Mouse (Mus musculus) layer of hippocampus, postnatal 36 days (tissue): ENCODE measurements around the gene P3h1. TPM values are rescaled to one million over a fixed set of nuclear protein-coding genes. Genes with fewer than 3 reads are reported as not detected.

Experiments used
- DNase-seq, 2 experiments: peaks; one replicate each; pipeline ENCODE4 v3.0.0; 2022
- total RNA-seq, 2 experiments: library from RNA; stranded (reverse); gene quantifications; 2 replicates each; pipeline ENCODE4 v1.2.3; 2021

P3h1 gene
- total RNA-seq, 2 experiments from 2014 or later, result 9.2 to 11.9 TPM

- no peak for DNase-seq
Measured at GRCm38 (mm10) chr4:119239181-119239682, 6.5 kb downstream of the P3h1 start.

DNA sequence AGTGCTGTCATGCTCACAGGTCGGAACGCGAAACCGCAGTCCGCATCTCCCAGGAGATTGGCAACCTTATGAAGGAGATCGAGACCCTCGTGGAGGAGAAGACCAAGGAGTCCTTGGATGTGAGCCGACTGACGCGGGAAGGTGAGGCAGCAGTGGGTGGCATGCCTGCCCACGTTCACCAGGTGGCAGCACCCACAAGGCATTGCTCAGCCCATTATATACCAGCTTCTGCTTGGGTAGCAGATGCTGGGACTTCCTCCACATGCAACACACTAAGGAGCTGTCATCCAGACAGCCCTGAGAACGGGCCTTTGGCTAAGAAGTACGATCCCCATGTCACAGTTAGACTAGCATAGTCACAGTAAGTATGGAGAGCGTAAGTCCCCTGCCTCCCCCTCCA is 8.9 kb downstream of the P3h1 start:
- peak; percentile 37 to 39 for DNase-seq

- no peak for DNase-seq
Measured at GRCm38 (mm10) chr4:119242571-119242970, 9.9 kb downstream of the P3h1 start.

DNA sequence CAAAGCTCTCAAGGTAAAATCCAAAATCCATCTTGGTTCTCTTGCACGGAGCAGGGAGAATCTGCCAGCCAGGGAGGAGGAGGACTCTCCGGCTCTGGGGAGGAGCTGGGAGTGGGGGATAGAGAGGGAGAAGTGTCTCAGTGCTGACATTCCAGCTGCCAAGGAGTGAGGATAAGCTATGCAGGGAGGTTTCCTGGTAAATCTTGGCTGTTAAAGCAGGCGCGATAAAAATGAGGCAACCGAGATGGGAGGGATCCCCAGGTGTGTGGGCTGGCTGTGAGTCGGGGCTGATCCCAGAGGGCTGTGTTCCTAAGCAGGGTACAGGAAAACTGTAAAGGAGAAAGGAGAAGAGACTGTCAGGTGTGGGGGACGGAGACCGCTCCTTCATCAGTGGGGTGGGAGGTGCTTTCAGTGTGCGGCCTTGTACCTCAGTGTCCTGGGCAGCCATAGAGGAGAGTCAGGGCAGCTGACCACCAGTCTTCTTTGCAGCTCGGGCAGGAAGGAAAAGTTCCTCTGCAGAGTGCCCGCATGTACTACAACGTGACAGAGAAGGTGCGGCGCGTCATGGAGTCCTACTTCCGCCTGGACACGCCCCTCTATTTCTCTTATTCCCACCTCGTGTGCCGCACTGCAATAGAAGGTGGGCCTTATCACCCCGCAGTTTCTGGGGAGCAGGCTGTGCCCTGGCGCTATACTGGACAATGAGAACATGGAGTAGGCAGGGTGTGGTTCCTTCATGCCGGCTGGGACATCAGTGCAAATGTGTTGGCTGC is 11.9 kb downstream of the P3h1 start:
- DNase-seq, result no peak

DNA sequence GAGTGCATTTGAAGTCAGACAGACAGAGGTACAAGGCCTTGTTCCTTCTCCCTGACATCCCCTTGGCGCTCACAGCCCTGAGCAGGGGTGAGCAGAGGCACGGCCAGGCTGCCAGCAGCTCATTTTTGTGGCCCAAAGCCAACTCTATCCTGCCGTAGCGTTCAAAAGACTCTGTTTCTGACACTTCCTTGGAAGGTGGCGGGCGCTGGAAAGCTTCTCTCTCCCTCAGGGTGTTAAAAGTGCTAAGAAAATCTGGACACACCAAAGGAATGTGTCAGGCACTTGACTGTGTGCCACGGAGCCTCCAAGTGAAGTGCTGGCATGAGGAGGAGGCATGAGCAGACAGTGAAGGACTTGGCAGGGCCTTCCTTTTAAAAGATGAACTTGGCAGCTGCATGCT is 12.8 kb downstream of the P3h1 start:
- no peak for DNase-seq

DNA sequence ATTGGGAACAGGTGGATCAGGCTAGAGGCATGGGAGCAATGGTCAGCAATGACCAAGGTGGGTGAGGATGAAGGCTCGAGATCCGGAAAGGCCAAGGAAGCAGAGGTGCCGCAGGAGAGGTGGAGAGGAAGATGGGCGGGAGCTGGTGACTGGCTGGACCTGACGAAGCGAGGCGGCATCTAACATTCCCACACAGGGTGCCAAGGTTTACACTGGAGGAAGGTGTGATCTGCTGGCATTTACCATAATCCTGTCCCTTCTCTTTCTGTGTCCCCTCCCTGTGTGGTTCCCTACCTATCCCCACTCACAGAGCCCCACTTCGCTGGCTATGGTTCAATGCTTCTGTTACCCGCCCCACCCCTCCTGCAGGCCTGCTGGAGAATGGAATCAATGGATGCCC is 13.2 kb downstream of the P3h1 start:
- DNase-seq, result no peak

DNA sequence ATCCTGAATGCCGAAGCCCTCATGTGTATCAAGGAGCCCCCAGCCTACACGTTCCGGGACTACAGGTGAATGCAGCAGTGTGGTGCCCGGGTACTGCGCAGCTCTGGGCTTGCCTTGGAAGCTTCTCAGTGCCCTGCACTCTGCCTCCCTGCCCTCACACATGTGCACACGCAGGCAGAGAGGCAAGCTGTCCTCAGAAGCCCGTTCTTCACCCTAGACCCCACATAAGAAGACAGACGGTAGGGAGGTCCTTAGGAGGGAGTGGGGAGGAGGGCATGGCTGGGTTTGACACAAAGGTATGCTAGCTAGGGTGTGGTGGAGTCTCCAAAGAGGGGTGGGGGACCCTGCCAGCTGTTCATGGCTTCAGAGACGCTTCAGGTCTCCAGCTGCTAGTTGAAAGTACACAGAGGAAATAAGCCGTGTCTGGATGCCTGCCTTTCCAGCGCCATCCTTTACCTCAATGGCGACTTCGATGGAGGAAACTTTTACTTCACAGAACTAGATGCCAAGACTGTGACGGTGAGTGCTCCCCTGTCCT is 14.0 kb downstream of the P3h1 start:
- DNase-seq, result no peak

- DNase-seq, result peak; percentile 57
Measured at GRCm38 (mm10) chr4:119247462-119248235, 14.9 kb downstream of the P3h1 start.

DNA sequence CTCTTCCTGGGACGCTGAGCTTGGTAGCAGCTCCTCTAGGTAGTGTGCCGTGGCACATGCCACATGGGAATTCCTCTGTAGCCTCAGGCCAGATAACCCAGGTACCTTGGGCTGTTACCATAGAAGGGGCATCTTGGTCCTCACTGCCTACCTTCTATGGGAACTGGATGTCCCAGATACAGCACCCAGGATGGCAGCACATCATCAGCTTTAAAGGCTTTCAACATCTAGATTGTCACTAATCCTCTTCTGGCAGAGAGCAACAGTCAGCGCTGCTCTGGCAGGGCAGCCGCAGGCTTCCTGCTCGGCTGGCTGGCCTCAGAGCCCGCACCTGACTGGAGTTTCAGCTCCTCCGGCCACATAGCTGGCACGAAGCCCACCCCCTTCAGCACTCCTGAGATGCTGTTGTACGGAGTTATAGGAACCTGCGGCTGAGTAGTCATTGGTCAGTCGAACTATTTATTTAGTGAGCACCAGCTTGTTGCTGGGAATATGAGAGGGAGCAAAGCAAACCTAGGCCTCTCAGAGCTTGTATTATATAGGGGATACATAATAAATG is 15.8 kb downstream of the P3h1 start:
- no peak for DNase-seq

- no peak for DNase-seq
Measured at GRCm38 (mm10) chr4:119252025-119252808, 19.5 kb downstream of the P3h1 start.

DNA sequence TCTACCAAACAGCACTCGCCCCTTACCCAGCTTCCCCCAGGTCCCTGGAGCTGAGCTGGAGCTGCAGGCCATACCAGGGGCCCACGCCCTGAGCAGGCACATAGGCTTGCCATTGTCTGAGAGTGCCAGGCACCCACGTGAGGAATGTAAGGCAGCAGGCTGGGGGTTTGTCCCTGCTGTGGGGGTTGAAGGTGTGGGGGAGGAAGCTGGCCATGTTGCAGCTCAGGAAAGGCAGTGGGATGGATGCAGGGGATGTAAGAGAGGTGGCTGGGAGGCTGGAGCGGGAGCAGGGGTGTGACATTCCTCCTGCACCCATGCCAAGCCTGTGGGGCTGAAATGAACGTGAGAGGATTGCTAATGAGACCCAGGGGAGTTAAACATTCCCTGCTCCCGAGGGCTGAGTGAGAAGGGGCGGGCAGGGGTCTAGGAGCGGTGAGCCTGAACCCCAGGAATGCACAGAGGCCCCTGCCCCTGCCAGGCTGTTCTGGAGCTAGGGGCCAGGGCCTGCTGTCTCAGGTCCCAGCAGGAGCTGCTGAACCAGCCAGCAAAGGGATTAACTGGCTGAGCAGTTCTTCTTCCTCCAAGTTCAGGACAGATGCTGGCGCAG is 21.4 kb downstream of the P3h1 start:
- peak; percentile 29 to 40 for DNase-seq

DNA sequence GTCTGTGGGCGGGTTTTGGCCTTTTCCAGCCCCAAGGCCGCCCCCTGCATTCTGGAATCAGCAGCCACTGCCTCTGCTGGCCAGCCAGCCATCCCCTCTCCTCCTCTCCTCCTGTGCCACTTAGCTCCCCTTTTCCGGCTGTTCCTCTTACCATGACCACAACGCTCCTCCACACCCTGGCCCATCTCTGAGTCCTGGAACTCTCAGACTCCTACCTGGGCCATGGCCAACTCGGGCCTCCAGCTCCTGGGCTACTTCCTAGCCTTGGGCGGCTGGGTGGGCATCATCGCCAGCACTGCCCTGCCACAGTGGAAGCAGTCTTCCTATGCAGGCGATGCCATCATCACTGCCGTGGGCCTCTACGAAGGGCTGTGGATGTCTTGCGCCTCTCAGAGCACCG is 22.6 kb downstream of the P3h1 start, which contains the start of gene Cldn19:
TSS of gene Cldn19 (plus strand) at position 64 of the 400 bp plus-strand sequence.
- DNase-seq, result no peak

- DNase-seq, result no peak
Measured at GRCm38 (mm10) chr4:119257083-119257482, 24.4 kb downstream of the P3h1 start.

DNA sequence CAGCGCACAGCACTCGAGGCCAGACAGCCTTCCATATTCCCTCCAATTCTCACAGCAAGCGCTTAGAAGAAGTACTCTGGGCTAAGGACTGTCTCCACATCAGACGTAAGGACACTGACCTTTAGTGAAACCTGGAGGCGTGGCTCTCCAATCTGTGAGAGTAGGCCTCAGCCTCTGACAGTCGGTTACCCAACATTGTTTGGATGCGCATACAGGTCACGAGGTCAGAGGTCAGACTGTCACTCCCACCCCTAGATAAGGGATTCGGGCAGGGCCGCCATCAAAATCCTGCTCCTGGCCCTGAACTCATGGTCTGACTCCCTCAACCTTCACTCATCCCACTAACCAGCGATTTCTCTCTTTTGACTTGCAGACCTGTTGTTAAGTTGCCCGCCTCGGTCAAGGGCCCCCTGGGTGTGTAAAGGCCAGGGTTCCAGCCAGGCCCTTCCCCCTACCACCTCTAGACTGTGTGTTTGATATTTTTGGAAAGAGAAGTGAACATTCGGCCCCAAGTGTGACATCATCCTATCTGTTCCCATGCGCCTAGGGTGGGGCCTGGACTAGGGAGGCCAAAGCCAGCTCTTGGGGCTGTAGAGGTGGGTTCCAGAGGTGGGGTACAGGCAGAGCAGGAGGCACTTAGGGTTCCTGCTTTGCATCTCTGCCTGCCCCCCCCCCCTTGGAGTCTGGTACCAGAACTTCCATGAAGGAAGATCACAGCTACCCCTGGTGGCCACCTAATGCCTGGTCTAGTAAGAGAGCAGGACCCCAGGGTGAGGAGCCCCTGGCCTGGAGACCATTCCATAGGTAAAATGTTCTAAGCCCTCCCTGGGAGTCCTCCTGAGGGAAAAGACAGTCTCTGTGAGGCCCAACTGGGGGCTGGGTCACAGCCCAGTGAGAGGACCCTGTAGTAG is 26.9 kb downstream of the P3h1 start:
- no peak for DNase-seq

DNA sequence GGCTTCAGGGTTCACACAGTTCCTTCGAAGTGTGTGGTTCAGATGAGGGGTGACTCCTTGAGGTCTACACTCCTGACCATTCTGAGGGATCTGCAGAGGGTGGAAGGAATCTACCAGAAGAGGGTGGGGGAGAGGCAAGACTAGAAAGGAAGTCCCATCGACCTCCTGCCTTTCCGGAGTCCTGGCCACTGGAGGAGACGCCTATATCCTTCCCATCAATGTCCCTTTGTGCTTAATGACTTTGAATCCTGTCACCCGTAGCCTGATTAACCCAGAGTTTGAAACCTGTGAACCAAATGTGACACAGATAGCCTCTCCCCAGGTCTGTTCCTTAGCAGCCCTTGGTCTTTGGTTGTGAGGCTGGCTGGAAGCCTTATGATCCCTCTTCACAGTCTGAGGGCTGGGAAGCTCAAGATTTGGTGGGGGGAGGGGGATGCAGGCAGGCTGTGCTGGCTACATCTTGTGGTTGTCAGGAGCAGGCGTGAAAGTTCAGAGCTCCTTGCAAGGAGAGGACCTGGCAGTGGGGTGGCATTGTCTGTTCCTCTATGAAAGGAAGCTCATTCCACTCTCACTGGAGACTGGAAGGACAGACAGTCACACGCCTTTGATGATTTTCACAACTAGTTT is 28.5 kb downstream of the P3h1 start:
- no peak for DNase-seq

- no peak for DNase-seq
Measured at GRCm38 (mm10) chr4:119262483-119262882, 29.8 kb downstream of the P3h1 start.

DNA sequence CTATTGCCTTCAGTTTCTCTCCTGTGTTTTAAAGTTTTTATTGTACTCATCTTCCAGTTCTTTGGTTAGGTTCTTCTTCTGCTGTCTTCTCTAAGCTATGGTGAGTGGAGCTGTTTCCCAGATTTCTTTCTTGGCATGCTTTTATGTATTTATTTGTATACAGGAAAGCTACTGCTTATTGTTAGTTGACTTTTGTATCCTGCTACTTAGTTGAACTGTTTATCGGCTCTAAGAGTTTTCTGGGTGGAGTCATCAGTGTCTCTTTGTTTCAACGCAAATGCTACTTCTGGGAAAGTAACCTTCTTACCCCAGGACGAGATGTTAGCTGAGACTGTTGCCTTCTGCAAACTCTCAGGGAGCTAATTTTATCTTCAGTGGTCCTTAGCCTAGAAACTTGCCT is 30.7 kb downstream of the P3h1 start:
- DNase-seq, result no peak

DNA sequence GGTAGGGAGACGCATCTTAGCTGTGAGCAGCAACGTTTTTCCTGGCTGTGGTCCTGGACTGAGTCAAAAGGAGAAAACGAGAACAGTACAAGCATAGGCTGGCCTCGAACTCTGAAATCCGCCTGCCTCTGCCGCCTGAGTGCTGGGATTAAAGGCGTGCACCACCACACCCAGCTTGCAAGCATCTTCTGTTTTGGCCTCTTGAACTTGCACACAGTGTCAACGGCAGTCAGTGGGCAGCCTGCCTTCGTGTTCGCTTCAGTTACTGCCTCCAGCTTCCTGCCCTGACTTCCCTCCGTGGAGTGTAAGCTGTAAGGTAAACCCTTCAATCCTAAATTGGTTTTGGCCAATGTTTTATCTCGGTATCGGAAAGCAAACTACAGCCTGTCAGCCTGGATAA is 33.9 kb downstream of the P3h1 start:
- DNase-seq, result no peak

- DNase-seq, result no peak
Measured at GRCm38 (mm10) chr4:119274627-119275026, 41.9 kb downstream of the P3h1 start.

GRCm38 (mm10) chr4:119275226-119275625 is 42.5 kb downstream of the P3h1 start:
- no peak for DNase-seq
